Mouse (Mus musculus): Measurements from ENCODE around the gene Meis1.

Meis1 gene

DNA sequence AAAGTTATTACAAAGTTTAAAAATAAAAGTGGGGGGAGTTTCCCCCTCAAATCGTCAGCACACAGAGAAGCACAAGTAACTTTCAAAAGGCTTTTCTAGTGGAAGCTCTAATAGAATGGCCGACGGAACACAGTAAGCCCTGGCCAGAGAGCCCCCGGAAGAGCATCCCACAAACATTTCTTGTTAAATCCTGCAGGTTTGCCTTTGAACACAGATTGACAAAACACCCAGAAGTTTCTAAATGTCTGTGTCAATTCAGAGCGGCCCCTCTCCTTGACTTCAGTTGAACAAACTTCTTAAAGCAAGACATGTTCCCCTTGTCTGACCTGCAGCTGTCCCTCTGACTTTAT is 3.4 kb downstream of the Meis1 start:
- in situ Hi-C loops (cut with MboI, MseI), result loop anchor here (25.0 kb wide), 1 partner anchor 1147 kb away; no protein-coding TSS in a partner anchor

DNA sequence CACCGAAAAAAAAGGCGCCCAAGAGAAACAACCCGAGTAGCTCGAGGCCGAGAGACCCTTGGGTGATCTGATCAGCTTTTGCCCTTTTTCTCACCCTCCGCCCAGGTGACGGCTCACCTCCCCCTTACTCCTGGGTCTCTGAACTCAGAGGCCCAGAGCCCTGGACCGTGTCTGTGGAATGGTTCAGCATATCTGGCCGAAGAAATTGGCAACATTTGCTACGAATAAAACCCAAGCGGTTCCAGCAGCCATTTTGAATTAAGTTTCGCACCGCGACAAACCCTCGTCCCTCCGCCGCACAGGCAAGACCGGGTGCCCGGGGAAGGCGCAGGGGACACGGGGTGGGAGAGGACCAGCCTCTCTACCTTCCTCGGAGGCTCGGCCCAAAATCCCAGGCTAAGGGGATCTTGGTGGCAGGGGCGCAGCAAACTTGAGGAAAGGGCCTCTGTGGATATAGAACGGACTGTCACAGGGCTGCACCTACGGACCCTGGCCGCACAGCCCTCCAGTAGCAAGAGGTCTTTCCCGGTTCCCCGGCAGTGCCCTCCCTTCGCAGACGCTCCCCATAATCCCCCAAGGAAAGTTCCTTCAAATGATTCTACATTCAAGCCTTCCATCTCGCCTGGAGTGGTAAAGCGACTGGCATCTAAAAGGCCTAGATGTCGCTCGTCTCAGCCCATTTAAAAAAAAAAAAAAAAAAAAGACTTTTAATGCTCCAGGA is 4.2 kb downstream of the Meis1 start:
- in situ Hi-C loops (cut with MboI, MseI), result loop anchor here (5.0 to 25.0 kb wide), 2 partner anchors 137 to 1148 kb away; no protein-coding TSS in a partner anchor

- in situ Hi-C loops (cut with MboI, MseI), result loop anchor here (5.0 to 25.0 kb wide), 2 partner anchors 137 to 1148 kb away; no protein-coding TSS in a partner anchor
These were observed 4.7 kb downstream of the Meis1 start for GRCm38 (mm10) chr11:19014113-19014440.

- in situ Hi-C loops (cut with MboI, MseI), result loop anchor here (5.0 to 25.0 kb wide), 2 partner anchors 136 to 1149 kb away; no protein-coding TSS in a partner anchor
These were observed 5.4 kb downstream of the Meis1 start for GRCm38 (mm10) chr11:19013141-19014112.

GRCm38 (mm10) chr11:19012463-19013115 is 6.2 kb downstream of the Meis1 start:
- in situ Hi-C loops (cut with MboI, MseI), result loop anchor here (5.0 to 25.0 kb wide), 2 partner anchors 135 to 1150 kb away; no protein-coding TSS in a partner anchor

GRCm38 (mm10) chr11:19012001-19012400 is 6.8 kb downstream of the Meis1 start:
- in situ Hi-C loops (cut with MboI, MseI), result loop anchor here (5.0 to 25.0 kb wide), 2 partner anchors 135 to 1150 kb away; no protein-coding TSS in a partner anchor

DNA sequence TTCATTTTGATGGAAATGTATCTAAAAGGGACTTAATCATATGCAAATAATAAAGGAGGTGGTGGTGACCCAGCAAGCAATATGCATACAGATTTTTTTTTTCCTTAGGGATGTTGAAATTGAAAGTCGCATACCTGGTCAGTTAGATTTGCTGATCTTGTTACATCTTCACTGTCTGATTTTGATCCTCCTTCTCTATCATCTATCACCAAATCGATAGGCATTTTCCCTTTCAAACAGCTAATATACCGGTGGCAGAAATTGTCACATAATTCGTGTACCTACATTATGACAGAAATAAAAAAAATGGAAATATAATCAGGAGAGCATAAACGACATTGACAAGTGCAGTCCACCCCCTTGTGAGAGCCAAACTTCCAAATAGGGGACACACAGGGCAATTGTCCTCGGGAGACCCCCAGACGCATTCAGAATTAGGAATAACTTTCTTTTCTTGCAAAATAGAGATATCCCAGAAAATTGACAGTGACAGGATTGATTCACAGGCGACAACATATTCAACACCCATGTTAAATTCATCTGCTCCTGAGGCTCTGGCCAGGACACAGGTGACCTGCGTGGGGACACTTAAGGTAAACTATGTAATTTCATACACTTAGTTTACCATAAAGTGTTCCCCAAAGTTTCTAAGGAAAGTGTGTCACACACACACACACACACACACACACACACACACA is 7.5 kb downstream of the Meis1 start:
- in situ Hi-C loops (cut with MboI, MseI), result loop anchor here (5.0 to 25.0 kb wide), 2 partner anchors 134 to 1151 kb away; no protein-coding TSS in a partner anchor

GRCm38 (mm10) chr11:19010396-19010811 is 8.4 kb downstream of the Meis1 start:
- in situ Hi-C loops (cut with MboI, MseI), result loop anchor here (5.0 to 25.0 kb wide), 2 partner anchors 133 to 1152 kb away; no protein-coding TSS in a partner anchor

GRCm38 (mm10) chr11:19009536-19010395 is 9.0 kb downstream of the Meis1 start:
- in situ Hi-C loops (cut with MboI, MseI), result loop anchor here (5.0 to 25.0 kb wide), 2 partner anchors 132 to 1153 kb away; no protein-coding TSS in a partner anchor

DNA sequence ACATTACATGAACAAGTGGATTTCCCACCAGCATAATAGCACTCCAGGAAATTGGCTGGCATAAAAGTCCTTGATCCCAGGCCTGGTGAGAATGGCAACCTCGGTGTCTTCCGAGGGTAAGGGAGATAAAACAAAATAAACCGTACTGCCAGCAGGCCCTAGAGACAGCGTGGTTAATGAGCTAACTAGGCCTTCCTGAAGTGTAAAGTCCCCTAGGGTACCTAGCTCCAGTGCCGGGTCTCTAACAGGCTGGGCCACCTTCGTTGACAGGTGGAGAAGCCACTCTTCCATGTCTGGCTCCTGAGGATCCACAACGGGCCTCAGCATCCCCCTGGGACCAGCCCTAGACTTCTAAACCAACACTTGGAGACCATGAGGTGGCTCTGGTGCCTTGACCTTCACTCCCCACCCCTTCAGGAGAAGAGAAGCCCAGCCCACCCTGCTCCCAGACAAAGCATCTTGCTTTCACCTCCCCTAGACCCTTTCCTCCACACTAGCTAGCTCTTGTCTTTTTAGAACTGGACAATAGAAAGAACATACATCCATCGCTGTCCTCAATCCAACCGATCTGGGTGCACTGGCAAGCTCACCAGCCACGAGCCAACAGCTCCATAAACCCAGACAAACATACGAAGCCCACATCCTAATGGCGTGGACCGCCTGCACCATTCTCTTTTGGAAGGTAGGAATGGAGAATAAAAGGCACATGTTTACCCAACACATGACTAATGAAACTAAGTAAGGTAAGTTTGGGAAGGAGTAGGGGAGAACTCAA is 10.0 kb downstream of the Meis1 start:
- in situ Hi-C loops (cut with MboI, MseI), result loop anchor here (25.0 kb wide), 1 partner anchor 1154 kb away; no protein-coding TSS in a partner anchor

GRCm38 (mm10) chr11:19007541-19008424 is 11.0 kb downstream of the Meis1 start:
- in situ Hi-C loops (cut with MboI, MseI), result loop anchor here (25.0 kb wide), 1 partner anchor 1155 kb away; no protein-coding TSS in a partner anchor

DNA sequence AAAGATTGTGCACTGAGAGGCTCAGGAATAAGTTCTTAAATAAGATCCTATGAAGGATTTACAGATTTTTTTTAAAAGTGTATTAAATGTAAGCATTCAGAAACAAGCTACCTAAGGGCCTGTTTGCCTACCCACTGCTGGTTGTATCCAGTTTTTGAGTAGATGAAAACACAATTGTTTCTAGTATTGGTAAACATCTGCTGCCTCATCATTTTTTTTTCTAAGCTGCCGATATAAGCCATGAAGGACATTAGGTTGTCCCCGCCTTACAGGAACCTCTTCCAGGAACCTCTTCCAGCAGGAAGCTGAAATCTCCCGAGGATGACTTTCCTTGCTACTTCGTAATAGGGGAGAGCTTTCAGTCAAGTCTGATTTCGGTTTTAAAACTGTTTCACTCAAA is 11.7 kb downstream of the Meis1 start:
- in situ Hi-C loops (cut with MboI, MseI), result loop anchor here (25.0 kb wide), 1 partner anchor 1155 kb away; no protein-coding TSS in a partner anchor

GRCm38 (mm10) chr11:19005913-19006693 is 12.7 kb downstream of the Meis1 start:
- in situ Hi-C loops (cut with MboI, MseI), result loop anchor here (25.0 kb wide), 1 partner anchor 1156 kb away; no protein-coding TSS in a partner anchor

DNA sequence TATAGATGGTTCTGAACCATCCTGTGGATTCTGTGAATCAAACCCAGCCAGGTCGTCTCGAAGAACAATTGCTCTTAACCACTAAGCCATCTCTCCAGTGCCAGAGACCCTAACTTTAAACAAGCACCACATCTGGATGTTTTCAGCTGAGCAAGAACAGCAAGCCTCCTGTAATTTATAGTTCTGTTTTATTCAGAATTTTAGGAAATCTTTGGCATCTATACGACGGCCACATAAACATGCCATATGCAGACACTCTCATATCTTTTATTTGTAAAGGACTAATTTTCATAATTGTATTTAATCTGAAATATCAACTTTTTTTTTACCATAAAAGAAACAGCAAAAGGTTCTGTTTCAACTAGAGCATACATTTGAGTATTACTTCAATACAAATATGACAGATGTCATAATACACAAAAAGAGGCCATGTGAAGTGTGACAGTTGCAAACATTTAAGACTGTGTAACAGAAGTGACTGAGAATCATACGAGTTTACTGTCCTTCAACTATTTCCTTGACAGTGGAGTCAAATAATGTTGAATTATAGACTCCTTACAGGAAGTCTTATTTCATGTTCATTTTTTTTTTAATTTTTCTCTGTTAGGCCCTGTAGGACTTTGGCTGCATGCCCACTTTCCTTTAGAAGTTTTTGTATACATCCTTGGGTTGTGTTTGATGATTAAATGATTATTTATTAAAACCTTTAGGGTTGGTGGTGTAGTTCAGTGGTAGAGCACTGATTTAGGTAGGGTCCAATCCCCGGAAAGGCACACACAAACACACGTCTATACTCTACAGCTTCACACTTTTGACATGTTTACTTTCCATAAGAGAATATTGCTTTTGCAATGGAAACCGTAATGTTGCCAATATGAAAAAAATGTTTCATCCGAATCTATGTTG is 13.5 kb downstream of the Meis1 start:
- in situ Hi-C loops (cut with MboI, MseI), result loop anchor here (25.0 kb wide), 1 partner anchor 1157 kb away; no protein-coding TSS in a partner anchor

- in situ Hi-C loops (cut with MboI, MseI), result loop anchor here (25.0 kb wide), 1 partner anchor 1159 kb away; no protein-coding TSS in a partner anchor
These were observed 15.7 kb downstream of the Meis1 start for GRCm38 (mm10) chr11:19003066-19003465.

GRCm38 (mm10) chr11:18996767-18997166 is 22.0 kb downstream of the Meis1 start:
- in situ Hi-C loops (cut with MboI, MseI), result no loop called here

Data from regulatory T cell (primary cell).